Mouse (Mus musculus) left cerebral cortex, adult 2 months (tissue): Measurements from ENCODE around the gene Cmpk1. TPM values are rescaled to one million over a fixed set of nuclear protein-coding genes. Genes with fewer than 3 reads are reported as not detected.
"Not testable (repeated sequence)": the region's sequence is repeated elsewhere in the genome, so short reads cannot be mapped to it uniquely, and the experiment has no call there.

ENCODE experiments used
- DNase-seq, 2 experiments: peaks; one replicate each; pipeline ENCODE4 v3.0.0; 2021 to 2022; ENCODE audit warnings: low spot score in 2 of 2, mixed read lengths in 1 of 2; ENCODE audit errors: extremely low spot score in 1 of 2
- H3K27ac ChIP-seq: fragments of 200-600 bp; 2 replicates; pipeline ENCODE4 v1.8.1; 2022
- H3K4me3 ChIP-seq: fragments of 200-600 bp; 2 replicates; pipeline ENCODE4 v1.8.1; 2022
- CTCF ChIP-seq: fragments of 200-600 bp; IDR thresholded peaks from 2 replicates; pipeline ENCODE4 v1.8.1; 2022; ENCODE audit warnings: antibody characterized with exemption, mild to moderate bottlenecking, moderate library complexity
- intact Hi-C: fragments of 180-260 bp; cut with DNase I; formaldehyde crosslinking; loops from one replicate; pipeline ENCODE4 v1.15.1; 2025
- total RNA-seq, 2 experiments: library from RNA; stranded (reverse); gene quantifications; 2 replicates each; pipeline ENCODE4 v1.2.3; 2021

Cmpk1 gene
- total RNA-seq, 2 experiments from 2014 or later = 74.5 to 79.6 TPM

DNA sequence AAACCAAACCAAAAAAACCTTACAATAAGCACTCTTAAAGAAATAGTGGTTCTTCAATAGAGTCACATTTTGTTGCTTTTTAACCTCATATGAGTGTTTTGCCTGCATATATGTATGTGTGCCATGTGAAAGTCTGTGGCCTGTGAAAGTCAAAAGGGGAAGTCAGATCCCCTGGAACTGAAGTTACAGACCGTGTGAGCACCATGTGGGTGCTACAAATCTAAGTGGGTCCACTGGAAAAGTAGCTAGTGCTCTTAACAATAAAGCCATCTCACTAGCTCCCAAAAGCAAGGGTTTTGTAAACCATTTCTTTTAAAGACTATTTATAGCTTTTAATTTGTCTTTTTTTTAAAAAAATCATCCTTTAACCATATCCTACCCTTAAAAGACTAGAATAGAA, 4.4 kb downstream of the Cmpk1 start:
- H3K4me3 ChIP-seq = no peak overlapping the region
- no peak overlapping the region for H3K27ac ChIP-seq
- no peak for DNase-seq
- intact Hi-C loops = no loop called here
- no peak for TF ChIP-seq CTCF

DNA sequence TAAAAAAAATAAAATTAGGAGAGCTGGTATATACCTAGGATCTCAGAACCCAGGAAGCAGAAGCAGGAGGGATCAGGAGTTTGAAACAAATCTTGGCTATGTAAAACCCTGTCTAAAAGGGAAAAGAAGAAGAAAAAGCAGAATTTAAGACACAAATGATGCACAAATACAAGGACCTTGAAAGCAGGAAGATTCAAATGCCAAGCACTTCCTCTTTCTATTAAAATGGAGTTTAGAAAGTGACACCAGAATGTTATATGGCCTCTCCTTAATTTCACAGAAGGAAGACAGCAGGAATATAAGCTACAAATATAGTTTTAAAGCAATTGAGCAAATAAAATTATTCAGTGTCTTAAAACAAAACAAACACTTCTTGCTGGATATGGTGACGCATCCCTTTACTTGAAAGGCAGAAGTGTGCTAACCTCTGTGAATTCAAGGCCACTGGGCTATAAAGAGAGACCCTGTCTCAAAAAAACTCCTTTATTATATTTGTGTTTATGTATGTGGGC, 13.8 kb downstream of the Cmpk1 start:
- no peak for DNase-seq
- Histone ChIP-seq H3K4me3 (no peak overlapping the region), H3K27ac (no peak overlapping the region)
- no peak for TF ChIP-seq CTCF
- intact Hi-C loops = no loop called here

DNA sequence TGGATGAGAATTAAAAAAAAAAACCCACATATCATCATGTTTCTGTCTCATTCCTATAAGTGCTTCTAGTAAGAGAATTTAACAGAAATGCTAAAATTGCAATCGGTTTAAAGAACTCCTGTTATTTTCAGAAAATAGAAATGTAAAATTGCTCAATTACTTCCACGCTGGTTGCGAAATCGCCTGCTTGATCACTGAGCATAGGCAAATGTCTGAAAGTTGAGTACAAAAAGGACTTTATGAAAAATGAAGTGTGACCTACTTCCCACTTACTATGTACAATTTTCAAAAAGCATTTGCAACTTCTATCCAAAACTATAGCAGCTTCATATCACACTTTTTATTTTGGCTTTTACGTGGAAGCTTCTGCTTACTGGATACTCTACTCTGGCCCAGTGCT, 16.3 kb downstream of the Cmpk1 start:
- intact Hi-C loops = no loop called here
- Histone ChIP-seq H3K27ac (no peak overlapping the region), H3K4me3 (no peak overlapping the region)
- DNase-seq = no peak
- no peak for TF ChIP-seq CTCF

DNA sequence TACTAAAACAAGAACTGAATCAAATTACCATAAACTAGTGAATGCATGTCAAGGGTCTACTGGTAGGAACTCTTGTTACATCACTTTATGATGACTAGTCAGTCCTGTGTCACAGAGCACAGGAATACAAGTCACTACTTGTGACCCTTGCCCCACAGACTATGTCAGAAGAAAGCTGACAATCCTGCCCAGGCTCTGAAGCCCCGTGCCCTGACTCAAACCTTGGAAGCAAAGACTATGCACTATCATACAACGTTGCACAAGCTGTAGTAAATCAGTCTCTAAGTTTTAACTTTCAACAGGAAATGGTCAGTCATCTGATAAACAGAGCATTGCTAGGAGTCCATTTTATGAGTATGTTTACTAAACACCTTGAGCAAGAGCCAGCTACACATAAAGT, 26.2 kb downstream of the Cmpk1 start:
- H3K27ac ChIP-seq, intact Hi-C loops, H3K4me3 ChIP-seq, DNase-seq: not testable (repeated sequence)

DNA sequence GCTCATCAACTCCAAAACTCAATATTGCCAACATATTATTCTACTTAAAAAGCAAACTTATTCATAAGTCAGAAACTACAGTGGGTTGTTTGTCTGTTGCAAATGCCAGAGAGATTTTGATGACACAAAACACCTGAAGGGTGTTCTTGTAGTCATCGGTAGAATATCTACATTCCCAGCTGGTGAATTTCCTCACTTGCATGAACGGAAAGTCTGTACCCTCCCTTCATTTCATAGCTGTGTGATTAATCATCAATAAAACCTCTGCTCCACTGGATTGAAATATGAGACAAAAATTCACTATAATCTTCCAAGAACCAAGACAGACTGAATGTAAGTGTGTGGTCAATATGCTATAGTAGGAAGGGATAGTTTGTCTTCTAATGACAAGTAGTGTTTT, 27.5 kb downstream of the Cmpk1 start:
- no peak for TF ChIP-seq CTCF
- intact Hi-C loops = no loop called here
- H3K4me3 ChIP-seq = no peak overlapping the region
- H3K27ac ChIP-seq = no peak overlapping the region
- DNase-seq = no peak

DNA sequence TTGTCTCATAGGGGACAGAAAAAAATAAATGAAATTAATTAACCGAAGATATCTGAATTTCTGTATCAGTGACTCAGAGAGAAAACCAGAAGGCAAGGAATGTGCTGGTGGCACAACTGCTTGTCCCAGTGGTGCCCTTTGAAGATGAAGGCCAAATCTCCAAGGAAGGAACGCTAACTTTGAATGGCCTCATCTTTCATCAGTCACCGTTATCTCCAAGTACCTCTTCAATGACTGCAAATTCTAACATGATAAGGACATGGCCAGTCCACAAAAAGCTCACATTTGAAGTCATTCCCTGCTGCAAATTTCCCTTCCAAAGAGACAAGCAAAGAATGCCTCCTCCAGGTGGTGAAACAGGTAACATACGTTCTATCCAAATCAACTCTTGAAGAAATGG, 28.3 kb downstream of the Cmpk1 start:
- Histone ChIP-seq H3K27ac (no peak overlapping the region), H3K4me3 (no peak overlapping the region)
- intact Hi-C loops = no loop called here
- DNase-seq = no peak
- TF ChIP-seq CTCF = no peak

DNA sequence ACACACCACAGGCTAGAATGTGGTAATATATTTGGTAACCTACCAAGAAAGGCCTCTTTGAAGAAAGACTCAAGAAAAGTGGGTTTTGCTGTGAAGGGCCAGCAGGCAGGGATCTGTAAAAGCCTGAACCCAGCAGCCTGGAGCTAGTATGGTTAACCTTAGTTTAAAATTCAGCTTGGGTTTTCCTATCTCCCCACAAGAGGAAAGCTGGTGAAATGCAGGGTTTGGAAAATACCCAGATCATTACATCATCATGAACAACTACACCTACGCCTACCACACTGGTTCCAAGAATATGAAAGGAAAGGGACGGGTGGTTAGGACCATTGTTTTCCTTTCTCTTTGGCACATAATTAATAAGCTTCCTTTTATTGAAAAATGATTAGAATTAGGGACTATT, 28.8 kb downstream of the Cmpk1 start:
- Histone ChIP-seq H3K4me3 (no peak overlapping the region), H3K27ac (no peak overlapping the region)
- no peak for TF ChIP-seq CTCF
- DNase-seq = no peak
- intact Hi-C loops = no loop called here

DNA sequence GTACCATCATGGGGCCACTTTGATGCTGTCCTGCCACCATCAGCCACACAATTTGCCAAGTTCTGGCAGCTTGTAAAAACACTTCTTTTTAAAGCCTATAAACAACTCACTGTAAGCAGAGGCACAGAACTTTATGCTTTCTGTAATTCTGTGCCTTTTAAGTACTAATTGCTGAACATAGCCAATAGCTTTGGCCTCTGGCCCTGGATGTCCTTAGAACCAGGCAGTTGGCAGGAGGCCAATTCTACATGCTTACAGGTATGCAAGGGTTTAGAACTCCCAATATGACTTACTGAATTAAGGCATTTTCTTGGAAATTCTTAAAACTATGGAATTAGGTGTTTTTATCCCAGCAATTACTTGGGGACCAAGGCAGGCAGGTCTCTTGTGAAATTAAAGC, 29.6 kb downstream of the Cmpk1 start:
- Histone ChIP-seq H3K4me3 (no peak overlapping the region), H3K27ac (no peak overlapping the region)
- DNase-seq = no peak
- TF ChIP-seq CTCF = no peak
- intact Hi-C loops = no loop called here

DNA sequence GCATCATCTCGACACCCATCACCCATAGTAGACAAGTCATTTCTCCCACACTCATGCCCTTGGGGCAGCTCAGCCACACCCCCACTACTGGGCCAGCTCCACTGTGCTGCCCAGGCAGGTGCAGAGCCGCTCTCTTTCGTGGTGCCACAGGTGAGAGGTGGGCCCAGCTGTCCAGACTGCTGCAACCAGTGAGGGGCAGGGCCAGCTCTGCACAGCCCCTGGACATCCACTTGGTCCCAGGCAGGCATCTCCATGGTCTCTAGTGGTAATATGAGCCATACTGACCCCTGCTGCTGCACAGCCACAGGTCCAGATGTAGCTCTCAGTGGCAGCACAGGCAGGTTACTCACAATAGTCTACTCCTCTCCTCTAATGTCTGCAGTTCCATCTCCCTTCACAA, 33.9 kb downstream of the Cmpk1 start:
- Histone ChIP-seq H3K27ac (no peak overlapping the region), H3K4me3 (no peak overlapping the region)
- no peak for DNase-seq
- no peak for TF ChIP-seq CTCF
- intact Hi-C loops = no loop called here

DNA sequence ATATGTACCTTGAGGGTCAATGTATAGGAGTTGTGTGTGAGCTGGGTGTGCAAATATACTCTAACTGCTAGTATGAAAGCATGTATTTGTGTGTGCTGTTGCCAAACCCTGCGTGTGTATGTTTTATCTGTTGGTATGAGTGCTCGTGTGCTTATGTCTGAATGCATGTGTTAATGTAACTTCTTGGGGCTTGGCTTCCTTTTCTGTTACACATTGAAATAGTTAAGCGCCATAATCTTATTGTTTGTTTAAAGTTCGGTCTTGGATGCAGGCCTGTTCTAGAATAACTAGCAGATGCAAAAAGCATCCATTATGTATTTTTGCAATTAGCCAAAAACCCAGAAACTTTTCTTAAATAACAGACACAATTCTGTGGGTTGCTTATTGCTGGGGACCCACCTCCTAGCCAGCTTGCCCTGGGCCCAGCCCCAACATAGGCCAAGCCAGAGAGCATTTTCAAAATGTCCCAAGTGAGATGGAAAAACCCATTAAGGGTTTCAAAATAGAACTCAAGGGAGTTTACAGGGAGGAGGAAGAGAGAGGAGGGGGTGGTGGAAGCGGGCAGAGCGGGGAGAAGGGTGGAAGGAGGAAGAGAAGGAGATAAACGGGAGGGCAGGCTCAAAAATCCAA, 39.1 kb downstream of the Cmpk1 start:
- no peak for DNase-seq
- no peak overlapping the region for H3K27ac ChIP-seq

DNA sequence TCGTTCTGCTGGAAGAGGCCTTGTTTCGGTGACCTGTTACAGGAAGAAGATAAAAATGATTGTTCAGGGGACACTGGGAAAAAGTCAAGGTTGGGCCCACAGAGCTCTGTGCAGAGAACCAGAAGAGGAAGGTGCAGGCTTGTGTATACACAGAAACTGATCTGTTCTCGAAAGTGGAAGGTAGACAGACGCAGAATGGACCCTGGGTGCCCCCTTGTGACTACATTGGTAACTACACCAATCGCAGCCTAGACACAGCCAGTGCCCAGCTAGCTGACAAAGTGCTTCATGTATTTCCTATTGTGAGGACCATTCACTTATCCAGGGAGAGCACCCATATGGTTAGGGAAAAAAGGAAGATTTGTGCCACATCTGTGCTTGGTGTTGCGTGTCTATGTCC, 39.6 kb downstream of the Cmpk1 start:
- Histone ChIP-seq H3K27ac (no peak overlapping the region), H3K4me3 (no peak overlapping the region)
- peak; percentile 77 to 91 for DNase-seq
- TF ChIP-seq CTCF = peak; percentile 93
- intact Hi-C loops = loop anchor here (1.0 to 5.0 kb wide), 4 partner anchors 30 to 645 kb away; no protein-coding TSS in a partner anchor

More for the DNA sequence above, 39.1 kb downstream of the Cmpk1 start:
- intact Hi-C loops = loop anchor here (1.0 to 5.0 kb wide), 4 partner anchors 31 to 646 kb away; no protein-coding TSS in a partner anchor
- TF ChIP-seq CTCF = no peak
- H3K4me3 ChIP-seq = no peak overlapping the region

DNA sequence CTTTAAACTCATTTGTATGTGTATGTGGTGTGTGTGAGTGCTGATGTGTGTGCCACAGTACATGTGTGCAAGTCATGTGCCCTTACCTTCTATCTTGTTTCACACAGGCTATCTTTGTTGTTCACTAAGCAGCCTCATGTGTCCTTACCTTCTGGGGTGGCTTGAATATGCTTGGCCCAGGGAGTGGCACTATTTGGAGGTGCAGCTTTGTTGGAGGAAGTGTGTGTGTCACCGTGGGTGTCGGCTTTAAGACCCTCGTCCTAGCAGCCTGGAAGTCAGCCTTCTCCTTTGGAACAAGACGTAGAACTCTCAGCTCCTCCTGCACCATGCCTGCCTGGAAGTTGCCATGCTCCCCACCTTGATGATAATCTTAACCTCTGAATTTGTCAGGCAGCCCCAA, 40.6 kb downstream of the Cmpk1 start:
- no peak for TF ChIP-seq CTCF
- intact Hi-C loops = loop anchor here (5.0 kb wide), 1 partner anchor 644 kb away; no protein-coding TSS in a partner anchor
- DNase-seq = no peak

DNA sequence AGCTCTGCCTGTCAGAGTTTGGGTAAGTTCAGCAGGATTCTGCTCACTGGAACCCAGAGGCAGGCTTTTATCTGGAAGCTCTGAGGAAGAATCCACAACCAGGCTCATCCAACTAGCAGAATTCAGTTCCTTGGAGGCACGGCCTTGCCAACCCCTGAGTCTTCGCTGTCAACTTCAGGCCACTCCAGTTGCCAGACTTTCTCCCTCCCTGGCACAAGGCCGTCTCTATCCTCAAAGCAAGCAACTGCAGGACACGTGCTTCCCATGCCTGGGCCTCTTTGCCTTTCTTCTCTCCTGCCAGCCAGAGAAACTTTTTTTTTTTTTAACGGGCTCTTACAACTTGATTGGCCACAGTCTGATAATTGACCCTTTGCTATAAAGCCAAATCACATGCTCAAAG, 42.0 kb downstream of the Cmpk1 start:
- intact Hi-C loops = loop anchor here (5.0 kb wide), 1 partner anchor 643 kb away; no protein-coding TSS in a partner anchor
- no peak overlapping the region for H3K4me3 ChIP-seq
- TF ChIP-seq CTCF = no peak

More for the DNA sequence above, 40.6 kb downstream of the Cmpk1 start:
- no peak overlapping the region for H3K4me3 ChIP-seq
- H3K27ac ChIP-seq = no peak overlapping the region

More for the DNA sequence above, 42.0 kb downstream of the Cmpk1 start:
- no peak for DNase-seq
- no peak overlapping the region for H3K27ac ChIP-seq
